Mouse (Mus musculus): ENCODE results near the gene Nrd1. TPM values are rescaled to one million over a fixed set of nuclear protein-coding genes. Genes with fewer than 3 reads are reported as not detected.

Gene Nrd1
- total and polyA plus RNA-seq, 2 experiments from 2014 or later, result 61.4 to 64.6 TPM

- Histone ChIP-seq H3K36me3 (ENCODE audit: insufficient read depth, low read length) (peaks cover 64% of the 10 kb centered on the region), H3K9ac (replicated peaks; ENCODE audit: low read length, poor library complexity, severe bottlenecking) (no peak overlapping the region), H3K27me3 (ENCODE audit: insufficient read depth, low read length) (no peaks in the 10 kb centered on the region), H3K4me3 (ENCODE audit: low read depth, low read length) (no peak overlapping the region), H3K9me3 (ENCODE audit: low read length) (no peaks in the 10 kb centered on the region), H3K4me2 (ENCODE audit: low read depth, low read length, poor library complexity, severe bottlenecking) (no peak overlapping the region), H3K4me1 (ENCODE audit: insufficient read depth, low read length) (no peaks in the 10 kb centered on the region), H3K27ac (ENCODE audit: low read depth, low read length) (no peak overlapping the region)
- WGBS, result 90% methylated on average over 6 of the region's 6 CpGs
- ATAC-seq (ENCODE audit: low FRiP score), result no peak
- TF ChIP-seq CTCF (IDR thresholded peaks at IDR 0.05), result no peak
- no peak for DNase-seq (ENCODE audit: low spot score)
These were observed 64.5 kb downstream of the Nrd1 start for GRCm38 (mm10) chr4:109064941-109065340.

DNA sequence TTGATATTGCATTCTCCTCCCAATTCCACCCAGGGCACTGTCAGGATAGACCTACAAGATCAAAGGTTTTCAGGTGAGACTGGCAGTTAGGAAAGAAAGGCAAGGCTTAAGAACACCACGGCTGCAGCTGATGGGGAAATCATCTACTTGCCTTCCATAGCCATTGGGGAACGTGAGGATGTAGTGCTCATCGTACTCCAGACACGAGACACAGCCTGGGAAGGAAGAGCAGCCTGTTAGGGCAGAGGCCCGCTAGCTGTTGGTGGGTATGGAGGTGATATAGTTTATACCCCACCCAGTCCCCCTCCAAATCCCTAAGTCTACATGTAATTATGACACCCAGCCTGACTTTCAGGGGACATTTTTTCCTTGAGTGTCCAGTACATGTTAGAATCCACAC lies 65.3 kb downstream of the Nrd1 start:
- no peaks in the 10 kb centered on the region for H3K27me3 ChIP-seq (ENCODE audit: insufficient read depth, low read length)
- ATAC-seq (ENCODE audit: low FRiP score) (no peak), DNase-seq (ENCODE audit: low spot score) (no peak)
- no peak overlapping the region for H3K4me2 ChIP-seq (ENCODE audit: low read depth, low read length, poor library complexity, severe bottlenecking)
- TF ChIP-seq CTCF (IDR thresholded peaks at IDR 0.05), result no peak
- peaks cover 62% of the 10 kb centered on the region for H3K36me3 ChIP-seq (ENCODE audit: insufficient read depth, low read length)
- no peak overlapping the region for H3K27ac ChIP-seq (ENCODE audit: low read depth, low read length)
- no peak overlapping the region for H3K4me3 ChIP-seq (ENCODE audit: low read depth, low read length)
- H3K9me3 ChIP-seq (ENCODE audit: low read length), result no peaks in the 10 kb centered on the region
- WGBS, result 92% methylated on average over 5 of the region's 5 CpGs
- H3K9ac ChIP-seq (replicated peaks; ENCODE audit: low read length, poor library complexity, severe bottlenecking), result no peak overlapping the region
- no peaks in the 10 kb centered on the region for H3K4me1 ChIP-seq (ENCODE audit: insufficient read depth, low read length)

- Histone ChIP-seq H3K4me1 (ENCODE audit: insufficient read depth, low read length) (no peaks in the 10 kb centered on the region), H3K9ac (replicated peaks; ENCODE audit: low read length, poor library complexity, severe bottlenecking) (no peak overlapping the region)
- WGBS, result 88% methylated on average over 6 of the region's 6 CpGs
These were observed 72.4 kb downstream of the Nrd1 start for GRCm38 (mm10) chr4:109072891-109073290.

GRCm38 (mm10) chr4:109073296-109073695 lies 72.8 kb downstream of the Nrd1 start:
- WGBS, result 77% methylated on average over 3 of the region's 3 CpGs
- Histone ChIP-seq H3K9me3 (ENCODE audit: low read length) (no peaks in the 10 kb centered on the region), H3K27ac (ENCODE audit: low read depth, low read length) (no peak overlapping the region), H3K4me1 (ENCODE audit: insufficient read depth, low read length) (no peaks in the 10 kb centered on the region), H3K9ac (replicated peaks; ENCODE audit: low read length, poor library complexity, severe bottlenecking) (no peak overlapping the region), H3K4me3 (ENCODE audit: low read depth, low read length) (no peak overlapping the region), H3K4me2 (ENCODE audit: low read depth, low read length, poor library complexity, severe bottlenecking) (no peak overlapping the region), H3K27me3 (ENCODE audit: insufficient read depth, low read length) (no peaks in the 10 kb centered on the region), H3K36me3 (ENCODE audit: insufficient read depth, low read length) (peaks cover 14% of the 10 kb centered on the region; the same call in 1 of the 2 replicates)
- ATAC-seq (ENCODE audit: low FRiP score) (no peak), DNase-seq (ENCODE audit: low spot score) (no peak)
- TF ChIP-seq CTCF (IDR thresholded peaks at IDR 0.05), result no peak

More at GRCm38 (mm10) chr4:109072891-109073290, 72.4 kb downstream of the Nrd1 start:
- ATAC-seq (ENCODE audit: low FRiP score), result no peak
- Histone ChIP-seq H3K4me2 (ENCODE audit: low read depth, low read length, poor library complexity, severe bottlenecking) (no peak overlapping the region), H3K36me3 (ENCODE audit: insufficient read depth, low read length) (peaks cover 16% of the 10 kb centered on the region; the same call in 1 of the 2 replicates), H3K9me3 (ENCODE audit: low read length) (no peaks in the 10 kb centered on the region), H3K4me3 (ENCODE audit: low read depth, low read length) (no peak overlapping the region), H3K27me3 (ENCODE audit: insufficient read depth, low read length) (no peaks in the 10 kb centered on the region), H3K27ac (ENCODE audit: low read depth, low read length) (no peak overlapping the region)
- no peak for DNase-seq (ENCODE audit: low spot score)
- TF ChIP-seq CTCF (IDR thresholded peaks at IDR 0.05), result no peak

- Histone ChIP-seq H3K27ac (ENCODE audit: low read depth, low read length) (no peak overlapping the region), H3K9me3 (ENCODE audit: low read length) (no peaks in the 10 kb centered on the region), H3K9ac (replicated peaks; ENCODE audit: low read length, poor library complexity, severe bottlenecking) (no peak overlapping the region), H3K27me3 (ENCODE audit: insufficient read depth, low read length) (no peaks in the 10 kb centered on the region), H3K36me3 (ENCODE audit: insufficient read depth, low read length) (peaks cover 22% of the 10 kb centered on the region), H3K4me1 (ENCODE audit: insufficient read depth, low read length) (no peaks in the 10 kb centered on the region), H3K4me2 (ENCODE audit: low read depth, low read length, poor library complexity, severe bottlenecking) (no peak overlapping the region), H3K4me3 (ENCODE audit: low read depth, low read length) (no peak overlapping the region)
- ATAC-seq (ENCODE audit: low FRiP score) (no peak), DNase-seq (ENCODE audit: low spot score) (no peak)
- WGBS, result 94% methylated on average over 7 of the region's 7 CpGs
- TF ChIP-seq CTCF (IDR thresholded peaks at IDR 0.05), result no peak
These were observed 78.5 kb downstream of the Nrd1 start for GRCm38 (mm10) chr4:109078941-109079340.

- no peak overlapping the region for H3K9ac ChIP-seq (replicated peaks; ENCODE audit: low read length, poor library complexity, severe bottlenecking)
- H3K27me3 ChIP-seq (ENCODE audit: insufficient read depth, low read length), result no peaks in the 10 kb centered on the region
- 83% methylated on average over 3 of the region's 3 CpGs for WGBS
- no peaks in the 10 kb centered on the region for H3K4me1 ChIP-seq (ENCODE audit: insufficient read depth, low read length)
- TF ChIP-seq CTCF (IDR thresholded peaks at IDR 0.05), result no peak
- H3K4me2 ChIP-seq (ENCODE audit: low read depth, low read length, poor library complexity, severe bottlenecking), result no peak overlapping the region
- DNase-seq (ENCODE audit: low spot score) (no peak), ATAC-seq (ENCODE audit: low FRiP score) (no peak)
- H3K4me3 ChIP-seq (ENCODE audit: low read depth, low read length), result no peak overlapping the region
- H3K9me3 ChIP-seq (ENCODE audit: low read length), result no peaks in the 10 kb centered on the region
- no peak overlapping the region for H3K27ac ChIP-seq (ENCODE audit: low read depth, low read length)
- peaks cover 24% of the 10 kb centered on the region for H3K36me3 ChIP-seq (ENCODE audit: insufficient read depth, low read length)
These were observed 79.2 kb downstream of the Nrd1 start for GRCm38 (mm10) chr4:109079676-109080075.
